Mouse (Mus musculus) embryonic stem cell, embryonic (primary cell): ENCODE measurements around the gene Syt15.

Experiments
- CTCF ChIA-PET, 4 experiments: fragments of 300-600 bp in 2 of 4; fragments of 350-600 bp in 2 of 4; sonication (Branson Sonifier 250); formaldehyde crosslinking; loops; one replicate each; lab custom pipeline; 2022; ENCODE audit warnings: inconsistent platforms in 2 of 4; lab: Charles Lee
- POLR2A ChIA-PET, 4 experiments: fragments of 300-600 bp in 2 of 4; fragments of 350-600 bp in 2 of 4; sonication (Branson Sonifier 250); formaldehyde crosslinking; loops; one replicate each; lab custom pipeline; 2022; ENCODE audit warnings: antibody characterized with exemption in 4 of 4, inconsistent platforms in 1 of 4; lab: Charles Lee

Gene Syt15

DNA sequence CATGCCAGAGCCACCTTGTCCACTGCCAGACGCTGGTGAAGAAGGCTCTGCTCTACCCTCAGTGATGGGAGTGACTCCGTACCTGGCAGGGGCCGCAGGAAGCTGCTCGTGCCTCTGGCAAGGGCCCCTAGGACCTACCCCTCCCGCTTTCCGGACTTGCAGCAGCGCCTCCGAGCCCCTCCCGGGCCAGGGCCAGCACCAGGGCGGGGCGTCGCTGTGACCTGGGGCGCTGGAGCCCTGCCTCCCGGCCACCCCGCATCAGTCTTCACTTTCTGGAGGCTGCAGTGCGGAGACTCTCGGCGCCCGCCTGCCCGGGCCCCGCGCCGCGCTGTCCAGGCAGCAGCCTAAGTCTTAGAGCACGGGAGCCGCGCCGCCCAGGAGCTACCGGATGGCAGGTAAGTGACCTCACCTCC lies 397 bp downstream of the Syt15 start:
- ChIA-PET CTCF (interaction anchor here in 3 of 4 experiments (0.5 to 1.7 kb wide), 7 partner anchors 11 to 199 kb away, joined by 3 to 5 read pairs (median 4); no protein-coding TSS in a partner anchor), POLR2A (interaction anchor here in 1 of 4 experiments (1.5 kb wide), 1 partner anchor 113 kb away, joined by 4 read pairs; no protein-coding TSS in a partner anchor)

GRCm38 (mm10) chr14:34220426-34220825 lies 1.0 kb downstream of the Syt15 start:
- CTCF ChIA-PET: interaction anchor here in 2 of 4 experiments (0.6 to 1.7 kb wide), 5 partner anchors 12 to 142 kb away, joined by 4 to 5 read pairs (median 5); no protein-coding TSS in a partner anchor
- POLR2A ChIA-PET: interaction anchor here in 2 of 4 experiments (0.6 to 1.5 kb wide), 3 partner anchors 113 to 196 kb away, joined by 3 to 7 read pairs (median 4); no protein-coding TSS in a partner anchor

- CTCF ChIA-PET: interaction anchor here in 1 of 4 experiments (1.8 kb wide), 1 partner anchor 13 kb away, joined by 4 read pairs; no protein-coding TSS in a partner anchor
- POLR2A ChIA-PET: interaction anchor here in 1 of 4 experiments (0.6 to 1.2 kb wide), 2 partner anchors 144 to 158 kb away, joined by 3 read pairs; no protein-coding TSS in a partner anchor
Measured at GRCm38 (mm10) chr14:34221416-34222077, 2.2 kb downstream of the Syt15 start.

GRCm38 (mm10) chr14:34223362-34223898 lies 4.0 kb downstream of the Syt15 start:
- ChIA-PET POLR2A (interaction anchor here in 2 of 4 experiments (0.7 kb wide), 2 partner anchors 74 to 86 kb away, joined by 3 to 4 read pairs; no protein-coding TSS in a partner anchor), CTCF (interaction anchor here in 3 of 4 experiments (0.6 to 1.8 kb wide), 3 partner anchors 11 kb away, joined by 3 to 4 read pairs (median 3); no protein-coding TSS in a partner anchor)

DNA sequence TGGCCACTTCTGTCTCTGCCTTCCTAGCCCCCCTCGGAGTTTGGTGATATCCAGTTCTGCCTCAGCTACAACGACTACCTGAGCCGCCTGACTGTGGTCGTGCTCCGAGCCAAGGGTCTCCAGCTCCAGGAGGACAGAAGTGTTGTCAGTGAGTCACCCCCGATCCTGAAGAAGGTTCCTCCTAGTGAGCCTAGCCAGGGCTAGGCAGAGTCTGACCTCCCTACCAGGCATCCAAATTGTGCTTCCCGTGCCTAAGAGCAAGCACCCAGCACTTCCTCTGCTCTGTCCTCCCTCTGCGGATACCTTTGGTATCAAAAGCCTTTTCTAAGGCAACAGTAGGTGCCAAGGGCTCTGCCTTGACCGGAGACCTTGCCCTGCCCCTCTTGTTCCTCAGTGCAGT lies 6.6 kb downstream of the Syt15 start:
- ChIA-PET POLR2A (no interaction called here), CTCF (no interaction called here)

GRCm38 (mm10) chr14:34226566-34226965 lies 7.2 kb downstream of the Syt15 start:
- CTCF ChIA-PET: interaction anchor here in 3 of 4 experiments (1.0 to 1.4 kb wide), 3 partner anchors 8 to 146 kb away, joined by 3 to 5 read pairs (median 3); no protein-coding TSS in a partner anchor
- POLR2A ChIA-PET: interaction anchor here in 3 of 4 experiments (0.6 to 1.5 kb wide), 3 partner anchors 34 to 227 kb away, joined by 3 read pairs; no protein-coding TSS in a partner anchor

GRCm38 (mm10) chr14:34227981-34228380 lies 8.6 kb downstream of the Syt15 start:
- CTCF ChIA-PET: interaction anchor here in 1 of 4 experiments (1.4 kb wide), 1 partner anchor 148 kb away, joined by 3 read pairs; no protein-coding TSS in a partner anchor
- POLR2A ChIA-PET: interaction anchor here in 3 of 4 experiments (0.5 to 1.5 kb wide), 6 partner anchors 37 to 231 kb away, joined by 3 read pairs; no protein-coding TSS in a partner anchor

GRCm38 (mm10) chr14:34228830-34229506 lies 9.6 kb downstream of the Syt15 start:
- ChIA-PET POLR2A (no interaction called here), CTCF (no interaction called here)

DNA sequence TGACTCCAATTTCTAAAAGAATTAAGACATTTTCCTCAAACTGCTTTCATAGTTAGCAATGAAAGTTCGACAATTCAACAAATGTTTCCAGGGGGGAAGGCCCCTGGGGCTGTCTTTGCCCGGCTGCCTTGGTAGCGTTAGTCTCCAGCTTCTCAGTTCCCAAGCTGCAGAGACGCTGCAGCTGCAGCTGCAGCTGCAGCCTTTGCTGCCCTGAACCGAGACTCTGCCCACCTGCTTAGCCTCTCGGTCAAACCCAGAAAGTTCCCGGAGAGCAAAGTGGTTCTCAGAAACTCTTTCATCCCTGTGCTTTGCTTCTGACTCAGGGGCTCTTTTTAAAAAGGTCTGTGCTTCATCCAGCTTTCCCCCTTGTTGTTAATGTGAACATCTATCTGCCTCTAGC lies 12.9 kb downstream of the Syt15 start:
- ChIA-PET CTCF (interaction anchor here in 3 of 4 experiments (1.0 to 1.3 kb wide), 3 partner anchors 44 to 151 kb away, joined by 3 to 4 read pairs (median 3); no protein-coding TSS in a partner anchor), POLR2A (interaction anchor here in 1 of 4 experiments (1.4 kb wide), 2 partner anchors 146 to 151 kb away, joined by 3 to 4 read pairs; no protein-coding TSS in a partner anchor)

DNA sequence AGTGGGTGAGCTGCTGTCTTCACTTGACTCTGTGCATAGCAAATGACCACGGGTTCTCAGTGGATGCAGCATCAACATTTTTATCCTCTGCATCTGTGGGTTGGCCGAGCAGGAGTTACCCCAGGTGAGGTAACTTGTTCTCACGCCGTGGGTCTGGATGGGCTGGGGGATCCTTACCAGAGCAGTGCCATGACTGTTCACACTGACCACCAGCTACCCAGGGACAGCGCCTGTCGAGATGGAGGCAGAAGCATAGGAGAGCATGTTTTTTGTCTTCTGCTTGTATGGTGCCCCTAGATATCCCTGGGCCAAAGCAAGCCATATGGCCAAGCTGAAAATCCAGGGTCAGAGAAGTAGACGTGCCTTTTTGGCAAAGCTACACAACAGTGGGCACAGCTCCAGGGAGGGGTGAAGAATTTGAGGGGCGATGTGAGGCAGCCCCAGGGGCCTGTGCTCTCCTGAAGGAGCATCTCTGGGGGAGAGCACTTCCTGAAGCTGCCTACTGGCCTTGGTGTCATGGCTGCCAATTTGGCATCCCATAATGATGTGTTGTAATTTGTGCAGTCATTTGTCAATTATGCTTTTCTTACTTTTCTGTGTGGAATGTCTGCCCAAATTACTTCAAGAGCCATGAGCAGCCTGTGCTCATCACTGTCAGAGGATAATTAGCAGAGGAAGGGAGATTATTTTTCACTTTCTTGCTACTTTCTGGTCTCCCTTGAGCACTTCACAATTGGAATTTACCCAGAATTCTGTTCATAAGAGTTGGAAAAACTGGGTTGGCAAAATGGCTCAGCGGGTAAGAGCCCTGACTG lies 13.7 kb downstream of the Syt15 start:
- CTCF ChIA-PET: interaction anchor here in 3 of 4 experiments (0.5 to 1.3 kb wide), 4 partner anchors 45 to 576 kb away, joined by 3 to 4 read pairs (median 3); no protein-coding TSS in a partner anchor
- POLR2A ChIA-PET: interaction anchor here in 2 of 4 experiments (1.4 to 2.1 kb wide), 3 partner anchors 78 to 146 kb away, joined by 4 to 19 read pairs (median 5); partner anchors contain the start of genes Glud1 (in 1 of the 2) and Shld2 (in 1 of the 2)

- POLR2A ChIA-PET: interaction anchor here in 2 of 4 experiments (1.4 to 2.1 kb wide), 3 partner anchors 77 to 145 kb away, joined by 4 to 19 read pairs (median 5); partner anchors contain the start of genes Glud1 (in 1 of the 2) and Shld2 (in 1 of the 2)
Measured at GRCm38 (mm10) chr14:34233846-34234245, 14.5 kb downstream of the Syt15 start.

GRCm38 (mm10) chr14:34234630-34235380 lies 15.4 kb downstream of the Syt15 start:
- POLR2A ChIA-PET: interaction anchor here in 3 of 4 experiments (0.5 to 2.5 kb wide), 15 partner anchors 15 to 410 kb away, joined by 3 to 19 read pairs (median 4); partner anchors contain the start of genes Glud1 (in 1 of the 3) and Shld2 (in 1 of the 3)
- CTCF ChIA-PET: interaction anchor here (0.5 to 2.0 kb wide), 55 partner anchors 8 to 1908 kb away, joined by 3 to 31 read pairs (median 4); partner anchors contain the start of genes Gdf2 (in 1 of the 4) and Syt15 (in 1 of the 4)

More at GRCm38 (mm10) chr14:34233846-34234245, 14.5 kb downstream of the Syt15 start:
- CTCF ChIA-PET: interaction anchor here (0.5 to 2.0 kb wide), 6 partner anchors 38 to 577 kb away, joined by 3 to 31 read pairs (median 8); no protein-coding TSS in a partner anchor

GRCm38 (mm10) chr14:34240263-34240662 lies 20.9 kb downstream of the Syt15 start:
- CTCF ChIA-PET: interaction anchor here in 1 of 4 experiments (0.5 kb wide), 1 partner anchor 15 kb away, joined by 3 read pairs; no protein-coding TSS in a partner anchor

DNA sequence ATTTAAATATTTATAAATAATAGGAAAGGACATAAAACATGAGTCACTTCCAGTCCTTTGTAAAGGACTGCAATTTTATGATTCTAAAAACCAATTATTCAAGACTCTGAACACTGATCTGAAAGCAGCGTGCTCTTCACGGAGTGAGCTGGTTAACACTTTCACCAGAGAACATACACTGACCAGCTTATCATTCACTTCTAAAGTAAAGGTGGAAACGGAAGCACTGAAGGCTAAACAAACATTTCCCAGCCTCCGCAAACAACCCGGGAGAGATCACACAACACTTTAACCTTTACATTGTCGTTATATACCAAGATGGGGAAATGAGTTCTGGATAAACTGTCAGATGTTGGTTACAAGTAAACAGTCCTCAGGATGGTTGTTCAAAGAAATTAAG lies 21.3 kb downstream of the Syt15 start:
- ChIA-PET CTCF (no interaction called here), POLR2A (interaction anchor here in 1 of 4 experiments (2.3 kb wide), 1 partner anchor 123 kb away, joined by 5 read pairs; no protein-coding TSS in a partner anchor)

More at GRCm38 (mm10) chr14:34240263-34240662, 20.9 kb downstream of the Syt15 start:
- POLR2A ChIA-PET: interaction anchor here in 1 of 4 experiments (2.3 kb wide), 1 partner anchor 123 kb away, joined by 5 read pairs; no protein-coding TSS in a partner anchor

DNA sequence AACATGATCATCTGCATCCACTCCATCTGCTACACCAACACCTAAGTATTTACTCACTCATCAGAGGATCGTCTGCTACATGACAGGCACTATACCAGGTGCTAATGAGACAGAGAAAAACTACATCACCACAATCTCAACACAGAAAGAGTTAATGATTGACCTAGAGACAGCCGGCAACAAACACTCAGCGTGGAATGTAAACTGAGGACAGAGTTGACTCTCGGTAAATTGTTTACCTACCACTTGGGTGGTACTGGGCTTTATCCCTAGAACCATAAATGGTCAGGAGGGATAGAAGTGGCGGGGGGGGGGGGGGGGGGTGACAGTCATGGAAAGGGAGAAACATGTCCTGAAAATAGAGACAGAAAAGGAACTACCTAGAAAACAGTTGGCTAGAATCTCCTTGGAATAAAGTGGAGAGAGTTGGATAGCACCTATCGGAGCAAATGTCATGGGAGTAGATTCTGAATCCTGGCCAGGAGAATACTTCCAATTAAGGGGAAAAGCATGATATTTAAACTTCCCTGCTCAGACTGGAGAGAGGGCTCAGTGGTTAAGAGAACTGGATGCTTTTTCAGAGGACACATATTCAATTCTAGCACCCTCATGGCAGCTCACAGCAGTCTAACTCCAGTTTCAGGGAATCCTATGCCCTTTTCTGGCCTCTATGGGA lies 33.2 kb downstream of the Syt15 start:
- ChIA-PET CTCF (interaction anchor here in 1 of 4 experiments (0.9 kb wide), 1 partner anchor 368 kb away, joined by 3 read pairs; no protein-coding TSS in a partner anchor), POLR2A (no interaction called here)
